In the genomic region with DNA sequence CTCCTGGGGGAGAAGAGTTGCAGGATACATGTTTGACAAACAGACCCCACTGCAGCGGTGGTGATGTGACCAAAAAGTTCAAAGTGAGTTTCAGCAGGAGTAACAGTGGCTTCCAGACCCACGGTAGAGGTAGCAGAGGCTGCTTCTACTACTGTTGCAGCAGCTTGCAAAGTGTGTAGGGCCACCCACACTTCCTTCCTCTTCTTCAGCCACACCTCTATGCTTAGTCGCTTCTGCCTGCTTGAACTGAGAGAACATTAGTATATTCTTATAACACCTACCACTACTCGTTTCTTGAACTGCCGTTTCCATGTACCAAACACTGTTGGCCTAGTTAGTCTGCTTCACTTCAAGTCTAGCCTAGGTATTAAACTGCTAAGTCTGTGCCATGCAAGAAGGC, we compare ENCODE assay signal across 12 mouse cellular contexts. TPM values are rescaled to one million over a fixed set of nuclear protein-coding genes. Genes with fewer than 3 reads are reported as not detected.
DNase-seq lines count a peak whose midpoint lies in the region; ATAC-seq and TF ChIP-seq lines count a peak whose summit lies in the region.
"Had no signal": no experiment of that assay in that cellular context is flagged by ENCODE, and none has a peak within 500 bp of the region (broad histone marks: within the 10 kb centered on the region; RNA-seq: fewer than 3 reads in every experiment).

No protein-coding gene starts in this region.

- TF ChIP-seq POLR2A in liver, adult 2 months (IDR thresholded peaks at IDR 0.05; ENCODE audit: extremely low read depth, insufficient read depth, low read length), result no peak

- ATAC-seq in activated CD4-positive, CD25-positive, alpha-beta regulatory T cell, adult 4 months, result peak; percentile 89
- ATAC-seq in megakaryocyte-erythroid progenitor cell, adult 5-6 weeks (replicated peaks; ENCODE audit: low FRiP score, low TSS enrichment, poor library complexity, severe bottlenecking), result no peak
- ATAC-seq in intestine, embryonic 16.5 days, result no peak

- 12% methylated on average over 5 of the region's 5 CpGs for WGBS in liver, adult 2 months
- WGBS in intestine, embryonic 16.5 days, result 49% methylated on average over 5 of the region's 5 CpGs

- H3K9me3 ChIP-seq in intestine, embryonic 16.5 days (ENCODE audit: control insufficient read depth, low read length), result no peaks in the 10 kb centered on the region
- H3K9me3 ChIP-seq: neural tube, embryonic 13.5 days had no signal

- no peaks in the 10 kb centered on the region for H3K27me3 ChIP-seq in liver, adult 2 months (ENCODE audit: control insufficient read depth, insufficient read depth, low read length)
- no peaks in the 10 kb centered on the region for H3K27me3 ChIP-seq in intestine, embryonic 16.5 days (replicated peaks; ENCODE audit: control insufficient read depth, insufficient read depth, low read length)
- H3K27me3 ChIP-seq: neural tube, embryonic 13.5 days had no signal

- no peak overlapping the region for H3K4me3 ChIP-seq in liver, adult 2 months (ENCODE audit: insufficient read depth, low read depth, low read length)
- H3K4me3 ChIP-seq in intestine, embryonic 16.5 days (ENCODE audit: low read length), result no peak overlapping the region
- H3K4me3 ChIP-seq: left cerebral cortex, adult 2 months; neural tube, embryonic 13.5 days had no signal

- TF ChIP-seq CTCF in liver, adult 2 months (IDR thresholded peaks at IDR 0.05; ENCODE audit: low read depth, low read length), result no peak

- no peak for DNase-seq in liver, adult 2 months (ENCODE audit: extremely low read depth, low read depth, low spot score)
- no peak for DNase-seq in liver
- DNase-seq in naive thymus-derived CD4-positive, alpha-beta T cell, adult 2 months (ENCODE audit: low read depth), result peak; percentile 71
- peak; percentile 56 for DNase-seq in thymus, postnatal 25 days
- DNase-seq: adrenal gland, postnatal 36 days; cerebellum, postnatal 25 days had no signal

- H3K79me2 ChIP-seq in liver, adult 2 months (ENCODE audit: control insufficient read depth, insufficient read depth, low read length), result peaks cover 50% of the 10 kb centered on the region

- peaks cover 53% of the 10 kb centered on the region for H3K4me1 ChIP-seq in liver, adult 2 months (ENCODE audit: control insufficient read depth, insufficient read depth, low read length)
- peaks cover 33% of the 10 kb centered on the region for H3K4me1 ChIP-seq in intestine, embryonic 16.5 days (ENCODE audit: control insufficient read depth, insufficient read depth, low read length)

- H3K4me2 ChIP-seq in intestine, embryonic 16.5 days (ENCODE audit: low read depth, low read length), result no peak overlapping the region
- H3K4me2 ChIP-seq: neural tube, embryonic 13.5 days had no signal

- H3K27ac ChIP-seq in liver, adult 2 months (replicated peaks; ENCODE audit: insufficient read depth, low read depth, low read length), result peak overlapping the region; percentile 54; the same call in 1 of the 2 replicates
- no peak overlapping the region for H3K27ac ChIP-seq in intestine, embryonic 16.5 days (ENCODE audit: low read length)
- H3K27ac ChIP-seq: left cerebral cortex, adult 2 months; macrophage; neural tube, embryonic 13.5 days had no signal

- H3K36me3 ChIP-seq in liver, adult 2 months (ENCODE audit: control insufficient read depth, insufficient read depth, low read length), result peaks cover 10% of the 10 kb centered on the region
- no peaks in the 10 kb centered on the region for H3K36me3 ChIP-seq in intestine, embryonic 16.5 days (ENCODE audit: control insufficient read depth, insufficient read depth, low read length)
- H3K36me3 ChIP-seq: neural tube, embryonic 13.5 days had no signal

- H3K9ac ChIP-seq in liver, adult 2 months (ENCODE audit: low read depth, low read length), result peak overlapping the region; percentile 34
- no peak overlapping the region for H3K9ac ChIP-seq in intestine, embryonic 16.5 days (ENCODE audit: low read depth, low read length)
- H3K9ac ChIP-seq: neural tube, embryonic 13.5 days had no signal

RNA-seq across cellular contexts. Expression of a gene that starts 11.6 kb away (rescaled TPM):
- total RNA-seq in liver, adult 2 months (2014; rRNA removed), result 67.4 and 78.9 TPM in 2 replicates
- 34.3 and 36.4 TPM in 2 replicates for polyA plus RNA-seq in liver, adult 2 months (2012; rRNA removed)
- 10 to 100 TPM; 23.1 to 25.9 TPM for polyA plus RNA-seq in activated CD4-positive, CD25-positive, alpha-beta regulatory T cell, adult 4 months (2017; shearing (Covaris generic))
- total RNA-seq in megakaryocyte-erythroid progenitor cell, adult 5-6 weeks (2014; fragmentation: Nextera tagmentation), result 8.5 and 16.9 TPM in 2 replicates
- total RNA-seq in megakaryocyte-erythroid progenitor cell, adult 5-6 weeks (2017), result 15.9 and 26.7 TPM in 2 replicates
- 45.5 and 48.7 TPM in 2 replicates for polyA plus RNA-seq in intestine, embryonic 16.5 days (2015; fragmentation: Nextera tagmentation; extraction: Ambion mirVana)

Comparison
In these comparisons a context has a peak if more than half of its experiments do, and no peak if none do; other contexts are left out.
1. DNase-seq: peak in naive thymus-derived CD4-positive, alpha-beta T cell, adult 2 months (single experiment) and thymus, postnatal 25 days (single experiment); none in liver, adult 2 months (single experiment) and liver (single experiment).